Mouse (Mus musculus) midbrain, embryonic 10.5 days (tissue): Measurements from ENCODE around the gene Grm4. TPM values are rescaled to one million over a fixed set of nuclear protein-coding genes. Genes with fewer than 3 reads are reported as not detected.

Experiments
- DNase-seq: peaks from one replicate; pipeline ENCODE4 v3.0.0-alpha.2; 2017; ENCODE audit warnings: low spot score
- H3K27ac ChIP-seq: fragments of 300-500 bp; sonication (generic); replicated peaks from 2 replicates; pipeline ENCODE4 v1.5.1; 2016; ENCODE audit warnings: mild to moderate bottlenecking
- H3K27me3 ChIP-seq: fragments of 300-500 bp; sonication (generic); 2 replicates; pipeline ENCODE4 v1.6.1; 2016; ENCODE audit warnings: low read depth, mild to moderate bottlenecking; ENCODE audit not compliant: poor library complexity, severe bottlenecking
- H3K36me3 ChIP-seq: fragments of 300-500 bp; sonication (generic); 2 replicates; pipeline ENCODE4 v1.6.1; 2016; ENCODE audit warnings: mild to moderate bottlenecking, moderate library complexity
- H3K4me1 ChIP-seq: fragments of 300-500 bp; sonication (generic); 2 replicates; pipeline ENCODE4 v1.6.1; 2016
- H3K4me3 ChIP-seq: fragments of 300-500 bp; sonication (generic); 2 replicates; pipeline ENCODE4 v1.5.1; 2016; ENCODE audit warnings: mild to moderate bottlenecking, moderate library complexity
- H3K9me3 ChIP-seq: fragments of 300-500 bp; sonication (generic); replicated peaks from 2 replicates; pipeline ENCODE4 v1.6.1; 2016; ENCODE audit warnings: mild to moderate bottlenecking
- WGBS: fragments of 180-500 bp; shearing (Covaris S2); methylation state at CpG from one replicate; pipeline ENCODE4 v1.1.7; 2016; 5-methylcytosine and 5-hydroxymethylcytosine counted together
- polyA plus RNA-seq: library from polyadenylated mRNA; unstranded; fragments of >200 nt; fragmentation: Nextera tagmentation; extraction: Ambion mirVana; gene quantifications from 2 replicates; pipeline ENCODE4 v1.2.1, GENCODE M21; 2016

Grm4 gene
- polyA plus RNA-seq, 1 experiment from 2014 or later: 2.8 TPM

DNA sequence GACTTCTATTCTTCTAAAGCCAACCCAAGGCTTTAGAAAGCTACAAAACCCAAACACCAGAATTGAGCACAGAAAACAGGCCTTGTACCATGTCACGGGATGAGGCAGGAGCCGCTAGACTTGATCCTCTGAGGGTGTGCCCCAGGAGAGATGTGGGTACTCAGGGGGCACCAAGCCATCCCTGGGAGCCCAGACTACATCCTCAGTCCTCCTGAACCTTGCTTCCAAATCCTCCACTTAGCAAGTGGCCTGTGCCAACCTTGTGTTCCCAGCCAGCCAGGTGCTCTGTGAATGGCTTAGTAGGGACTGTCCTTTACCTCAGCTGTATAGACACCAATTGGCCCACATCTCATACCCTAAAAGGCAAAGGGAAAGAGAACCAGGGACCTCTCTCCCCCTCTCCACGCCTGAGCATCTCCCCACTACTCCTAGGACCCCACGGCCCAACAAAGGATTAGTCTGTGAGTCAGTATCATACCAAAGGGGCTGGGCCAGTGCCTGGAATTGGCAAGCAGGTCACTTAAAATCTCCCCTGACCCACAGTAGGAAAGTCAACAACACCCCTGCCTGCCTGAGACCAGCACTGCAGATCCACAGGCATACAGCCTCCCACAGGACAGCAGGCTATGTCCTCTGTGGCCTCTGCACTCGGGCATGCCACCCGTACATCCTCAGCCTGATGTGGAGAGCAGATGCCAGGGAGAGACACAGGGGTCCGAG is 14.2 kb downstream of the Grm4 start:
- Histone ChIP-seq H3K9me3 (no peaks in the 10 kb centered on the region), H3K4me1 (peaks cover 100% of the 10 kb centered on the region), H3K27me3 (peaks cover 84% of the 10 kb centered on the region), H3K36me3 (no peaks in the 10 kb centered on the region), H3K27ac (peak overlapping the region; percentile 95), H3K4me3 (no peak overlapping the region)
- DNase-seq: no peak
- 80% methylated on average over 7 of the region's 7 CpGs for WGBS

DNA sequence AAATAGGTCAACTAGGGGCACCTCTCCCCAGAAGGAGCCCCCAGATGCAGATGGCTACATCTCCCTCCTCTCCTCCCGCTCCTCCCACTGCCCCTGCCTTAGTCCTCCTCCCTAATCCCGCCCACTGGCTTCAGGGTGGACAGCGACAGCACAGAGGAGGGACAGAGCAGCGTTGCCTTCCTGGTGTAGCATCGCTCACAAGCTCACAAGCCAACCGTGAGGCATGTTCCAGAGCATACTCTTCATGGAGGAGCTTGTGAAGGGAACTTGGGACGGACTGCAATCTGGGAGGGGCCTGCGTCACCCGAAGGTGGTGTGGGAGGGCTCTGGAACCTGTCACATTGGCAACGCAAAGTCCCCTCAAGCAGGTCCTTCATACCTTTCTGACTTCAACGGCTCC is 14.8 kb downstream of the Grm4 start:
- whole genome bisulfite sequencing: 43% methylated on average over 11 of the region's 11 CpGs
- Histone ChIP-seq H3K4me1 (peaks cover 100% of the 10 kb centered on the region), H3K9me3 (no peaks in the 10 kb centered on the region), H3K27ac (peak overlapping the region; percentile 95), H3K4me3 (no peak overlapping the region), H3K36me3 (no peaks in the 10 kb centered on the region), H3K27me3 (peaks cover 77% of the 10 kb centered on the region)
- DNase-seq: no peak

DNA sequence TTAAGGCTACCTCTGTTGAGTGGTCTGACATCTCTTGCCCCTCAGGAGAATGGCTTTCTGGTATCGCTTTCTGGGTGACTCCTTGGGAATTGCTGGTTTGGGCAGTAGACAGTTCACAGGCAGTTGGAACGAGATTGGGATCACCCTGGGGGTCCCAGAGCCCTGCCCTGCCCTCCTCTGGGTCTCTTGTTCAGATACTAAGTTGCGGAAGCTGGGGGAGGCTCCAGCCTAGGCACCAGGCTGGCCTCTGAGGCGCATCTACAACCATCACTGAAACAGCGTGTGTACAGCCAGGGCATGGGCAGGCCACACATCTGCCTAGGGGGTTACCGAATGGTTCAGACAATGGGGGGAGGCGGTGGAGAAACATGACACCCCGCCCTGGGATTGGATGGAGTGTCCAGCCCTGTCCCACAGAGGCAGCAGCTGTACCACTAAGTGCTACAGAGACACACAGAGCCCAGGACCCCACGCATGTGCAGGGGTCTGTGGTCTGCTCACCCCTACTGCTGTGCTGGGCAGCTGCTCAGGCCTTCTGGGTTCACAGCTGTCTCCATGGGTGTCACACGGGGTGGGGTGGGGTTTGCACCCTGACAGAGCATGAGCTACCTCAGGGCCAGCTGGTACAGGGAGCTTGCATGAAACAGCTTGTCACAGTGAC is 15.9 kb downstream of the Grm4 start:
- 14% methylated on average over 10 of the region's 10 CpGs for WGBS

DNA sequence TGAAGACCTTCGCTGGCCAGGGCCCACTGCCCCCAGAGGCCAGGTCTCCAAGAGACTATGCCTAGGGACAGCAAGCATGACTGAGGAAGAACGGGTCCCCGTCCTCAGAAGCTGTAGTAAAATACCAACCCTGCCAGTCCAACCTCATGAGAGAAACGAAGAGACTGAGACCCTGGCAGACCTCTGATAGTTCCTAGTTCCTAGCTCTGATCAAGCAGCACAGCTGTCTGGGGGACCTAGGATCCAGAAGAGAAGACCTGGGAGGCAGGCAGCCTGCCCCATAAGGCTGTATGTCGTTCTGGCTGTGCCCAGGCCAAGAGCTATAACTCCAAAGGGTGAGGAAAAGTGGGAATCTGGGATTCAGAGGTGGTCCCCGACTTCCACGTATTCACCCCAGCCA is 17.3 kb downstream of the Grm4 start:
- H3K9me3 ChIP-seq: no peaks in the 10 kb centered on the region

More for the DNA sequence above, 15.9 kb downstream of the Grm4 start:
- H3K4me1 ChIP-seq: peaks cover 100% of the 10 kb centered on the region
- peak overlapping the region; percentile 95 for H3K27ac ChIP-seq
- peak; percentile 83 for DNase-seq
- H3K36me3 ChIP-seq: no peaks in the 10 kb centered on the region
- H3K4me3 ChIP-seq: peak overlapping the region; percentile 27
- H3K9me3 ChIP-seq: no peaks in the 10 kb centered on the region
- peaks cover 67% of the 10 kb centered on the region for H3K27me3 ChIP-seq

DNA sequence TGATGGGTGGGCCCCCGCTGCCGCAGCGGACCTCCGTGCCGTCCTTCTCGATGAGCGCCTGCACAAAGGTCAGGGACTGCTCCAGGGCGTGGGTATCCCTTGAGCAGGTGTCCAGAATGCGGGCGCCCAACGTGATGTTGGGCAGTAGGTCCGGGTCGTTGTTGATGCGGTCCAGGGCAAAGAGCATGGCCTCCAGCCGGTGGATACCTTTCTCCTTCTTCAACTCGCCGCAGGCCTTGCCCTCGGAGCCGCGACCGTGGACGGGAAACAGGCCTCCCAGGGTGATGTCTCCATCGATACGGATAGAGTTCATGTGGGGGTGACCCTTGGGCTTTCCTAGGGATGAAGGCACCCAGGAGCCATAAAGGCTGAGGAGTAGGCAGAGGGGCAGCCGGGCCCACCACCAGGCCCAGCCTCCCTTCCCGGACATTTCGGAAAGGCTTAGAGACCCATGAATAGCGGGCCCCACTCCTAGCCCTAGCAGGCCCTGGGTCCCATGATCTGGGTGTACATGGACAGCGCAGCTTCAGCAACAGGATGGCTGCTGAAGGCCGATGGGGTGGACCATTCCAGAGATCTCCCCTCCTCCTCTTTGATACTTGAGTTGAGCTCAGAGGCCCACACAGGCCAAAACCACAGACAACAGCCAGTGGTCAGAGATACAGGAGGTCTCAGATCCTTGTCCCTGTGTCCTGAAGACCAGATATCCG is 18.3 kb downstream of the Grm4 start:
- Histone ChIP-seq H3K27me3 (peaks cover 42% of the 10 kb centered on the region), H3K4me1 (peaks cover 100% of the 10 kb centered on the region), H3K36me3 (no peaks in the 10 kb centered on the region), H3K9me3 (no peaks in the 10 kb centered on the region), H3K4me3 (peak overlapping the region; percentile 32), H3K27ac (peak overlapping the region; percentile 95)
- 54% methylated on average over 31 of the region's 31 CpGs for WGBS
- DNase-seq: no peak

More for the DNA sequence above, 17.3 kb downstream of the Grm4 start:
- Histone ChIP-seq H3K27ac (peak overlapping the region; percentile 95), H3K4me3 (no peak overlapping the region), H3K36me3 (no peaks in the 10 kb centered on the region), H3K27me3 (peaks cover 52% of the 10 kb centered on the region), H3K4me1 (peaks cover 100% of the 10 kb centered on the region)
- no peak for DNase-seq
- WGBS: 75% methylated on average over 7 of the region's 7 CpGs

DNA sequence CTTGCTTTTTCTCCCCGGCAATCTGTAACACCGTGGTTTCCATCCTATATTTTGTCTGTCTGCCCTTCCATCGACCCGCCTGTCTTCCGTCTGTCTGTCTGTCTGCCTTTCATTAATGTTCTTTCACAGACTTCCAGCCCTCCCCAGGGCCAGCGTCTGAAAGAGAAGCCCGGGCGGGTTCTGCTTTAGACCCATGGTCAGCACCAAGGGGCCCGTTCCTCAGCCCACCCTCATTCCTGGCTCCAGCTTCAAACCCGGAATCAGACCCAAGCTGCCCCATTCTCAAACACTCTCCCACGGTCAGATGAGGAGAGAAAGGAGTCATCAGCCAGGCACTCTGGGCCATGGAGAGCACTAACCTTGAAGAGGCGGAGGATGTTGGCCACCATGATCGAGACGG is 18.9 kb downstream of the Grm4 start:
- 19% methylated on average over 14 of the region's 14 CpGs for WGBS
- Histone ChIP-seq H3K4me3 (peak overlapping the region; percentile 32), H3K27ac (peak overlapping the region; percentile 95), H3K27me3 (peaks cover 36% of the 10 kb centered on the region), H3K36me3 (no peaks in the 10 kb centered on the region), H3K4me1 (peaks cover 94% of the 10 kb centered on the region), H3K9me3 (no peaks in the 10 kb centered on the region)
- DNase-seq: no peak

DNA sequence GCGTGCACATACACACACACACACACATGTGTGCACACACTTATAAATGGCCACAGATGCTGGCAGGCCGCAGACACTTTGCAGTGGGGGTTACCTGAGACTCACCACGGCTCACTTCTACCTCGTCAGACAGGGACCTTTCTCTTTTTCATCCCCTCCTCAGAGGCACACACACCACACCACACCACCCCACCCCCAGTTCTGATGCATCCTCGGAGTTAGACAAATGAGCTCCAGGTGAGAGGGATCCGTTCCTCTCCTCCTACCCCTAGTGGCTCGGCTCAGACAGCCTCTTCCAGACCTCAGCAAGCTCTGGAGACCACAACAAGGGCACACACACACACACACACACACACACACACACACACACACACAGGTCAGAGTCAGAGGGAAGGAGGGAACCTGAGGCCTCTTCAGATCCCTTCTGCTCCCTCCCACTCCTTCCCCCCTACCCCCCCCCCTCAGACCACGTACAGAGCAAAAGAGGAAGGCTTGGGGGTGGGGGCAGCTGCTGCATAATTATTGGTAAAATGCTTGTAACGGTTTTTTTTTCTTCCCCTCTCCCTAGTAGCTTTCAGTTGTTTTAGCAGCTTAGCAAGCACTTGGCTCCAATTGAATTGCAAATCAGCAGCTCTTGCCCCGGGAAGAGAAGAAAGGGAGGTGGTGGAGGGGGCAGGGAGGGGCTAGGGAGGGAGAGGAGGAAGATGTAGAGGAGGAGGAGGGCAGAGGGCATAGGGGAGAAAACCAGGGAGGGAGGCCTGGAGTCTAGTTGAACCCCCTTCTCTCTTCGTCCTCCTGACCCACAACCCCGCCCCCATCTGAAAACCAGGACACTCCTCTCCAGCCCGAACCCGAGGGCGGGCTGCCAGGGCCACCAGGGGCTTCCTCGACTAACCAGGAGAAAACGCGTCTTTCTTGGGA is 19.6 kb downstream of the Grm4 start:
- 4% methylated on average over 18 of the region's 18 CpGs for WGBS
- peaks cover 87% of the 10 kb centered on the region for H3K4me1 ChIP-seq
- peak; percentile 89 for DNase-seq
- no peaks in the 10 kb centered on the region for H3K36me3 ChIP-seq
- H3K9me3 ChIP-seq: no peaks in the 10 kb centered on the region
- H3K4me3 ChIP-seq: peak overlapping the region; percentile 32
- peaks cover 31% of the 10 kb centered on the region for H3K27me3 ChIP-seq
- H3K27ac ChIP-seq: peak overlapping the region; percentile 95

DNA sequence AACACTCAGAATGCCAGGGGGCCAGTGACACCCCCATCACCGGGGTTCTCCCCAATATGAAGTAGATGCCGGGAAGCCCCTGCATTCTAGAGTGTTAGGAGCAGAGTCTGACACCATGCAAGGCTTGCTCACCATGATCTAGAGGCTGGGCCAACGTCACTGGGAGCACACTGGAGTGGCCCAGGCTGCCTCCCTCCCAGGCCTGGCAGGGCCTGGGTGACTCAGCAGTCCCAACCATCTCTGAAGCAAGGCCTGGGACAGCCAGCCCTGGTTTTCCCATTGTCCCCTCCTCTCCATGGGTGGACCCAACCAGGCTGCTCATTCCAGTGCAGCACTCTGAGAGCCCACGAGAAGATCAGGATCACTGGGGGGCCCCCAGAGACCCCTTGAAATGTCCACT is 20.4 kb downstream of the Grm4 start:
- no peaks in the 10 kb centered on the region for H3K36me3 ChIP-seq
- peaks cover 25% of the 10 kb centered on the region for H3K27me3 ChIP-seq
- H3K4me1 ChIP-seq: peaks cover 80% of the 10 kb centered on the region
- DNase-seq: no peak
- peak overlapping the region; percentile 95 for H3K27ac ChIP-seq
- no peaks in the 10 kb centered on the region for H3K9me3 ChIP-seq
- peak overlapping the region; percentile 32 for H3K4me3 ChIP-seq
- WGBS: 36% methylated on average over 4 of the region's 4 CpGs

DNA sequence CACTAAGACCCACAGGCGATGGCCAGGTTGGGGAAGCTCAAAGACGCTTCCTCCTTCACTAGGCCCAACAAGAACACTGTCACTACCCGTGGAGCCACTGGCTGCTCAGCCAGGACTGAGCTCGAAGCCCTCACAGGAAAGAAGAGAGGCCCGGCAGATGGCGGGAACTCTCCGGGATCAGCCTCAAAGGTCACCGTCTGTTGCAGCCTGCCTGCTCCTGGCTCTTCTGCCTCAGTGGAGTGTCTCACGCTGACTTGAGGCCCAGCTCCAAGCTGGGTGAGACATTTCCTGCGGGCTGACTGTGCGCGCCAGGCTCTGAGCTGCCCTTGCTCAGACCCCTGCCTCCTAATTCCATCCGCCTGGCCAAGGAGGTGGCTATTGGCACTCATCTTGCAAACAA is 22.1 kb downstream of the Grm4 start:
- no peak for DNase-seq
- Histone ChIP-seq H3K36me3 (no peaks in the 10 kb centered on the region), H3K4me1 (peaks cover 77% of the 10 kb centered on the region), H3K4me3 (no peak overlapping the region), H3K9me3 (no peaks in the 10 kb centered on the region), H3K27ac (peak overlapping the region; percentile 95), H3K27me3 (peaks cover 17% of the 10 kb centered on the region)
- 80% methylated on average over 13 of the region's 13 CpGs for WGBS

DNA sequence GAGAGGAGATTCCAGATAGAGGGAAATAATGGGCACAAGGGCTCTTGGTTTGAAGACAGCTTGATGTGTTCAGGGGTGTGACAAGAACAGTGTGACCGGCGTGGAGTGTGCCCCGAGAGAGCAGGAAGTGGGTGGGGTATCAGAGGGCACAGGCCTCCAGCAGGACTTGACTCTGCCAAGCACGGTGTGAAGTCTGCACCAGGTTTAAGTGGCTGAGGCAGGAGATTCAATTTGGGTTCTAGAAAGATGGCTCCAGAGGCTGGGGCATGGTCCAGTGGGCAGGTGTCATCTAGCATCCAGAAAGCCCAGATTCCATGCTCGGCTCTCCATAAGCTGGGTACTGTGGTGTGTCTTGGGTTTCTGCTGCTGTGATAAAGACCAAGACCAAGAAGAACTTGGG is 23.4 kb downstream of the Grm4 start:
- 87% methylated on average over 5 of the region's 5 CpGs for WGBS
- H3K27ac ChIP-seq: peak overlapping the region; percentile 95
- peaks cover 71% of the 10 kb centered on the region for H3K4me1 ChIP-seq

DNA sequence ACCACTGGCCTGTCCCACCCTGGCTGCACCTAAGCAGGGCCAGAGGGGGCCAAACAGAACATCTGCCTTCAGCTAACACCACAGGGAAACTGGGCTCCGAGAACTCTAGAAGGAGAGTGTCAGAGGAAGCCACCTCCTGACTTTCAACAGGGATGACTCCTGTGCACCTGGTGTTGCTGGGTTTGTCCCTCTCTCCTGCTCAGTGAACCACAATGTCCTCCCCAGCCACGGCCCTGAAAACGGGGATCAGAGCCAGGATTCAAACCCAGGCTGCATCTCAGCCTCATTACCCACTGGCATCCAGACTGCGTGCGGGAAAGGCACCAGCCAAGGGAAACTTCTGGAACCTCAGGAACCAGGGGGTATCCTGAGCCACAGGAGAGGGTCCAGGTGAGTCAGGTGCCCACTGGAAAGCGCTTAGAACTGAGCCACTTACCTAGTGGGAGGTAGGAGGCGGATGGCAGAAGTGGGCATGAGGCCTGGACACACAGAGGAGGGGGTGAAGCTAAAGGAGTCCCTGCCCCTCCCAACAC is 26.1 kb downstream of the Grm4 start:
- H3K27ac ChIP-seq: peak overlapping the region; percentile 50; the same call in 1 of the 2 replicates
- no peak overlapping the region for H3K4me3 ChIP-seq
- H3K9me3 ChIP-seq: no peaks in the 10 kb centered on the region
- H3K27me3 ChIP-seq: no peaks in the 10 kb centered on the region; the same call in 1 of the 2 replicates
- DNase-seq: no peak
- H3K4me1 ChIP-seq: peaks cover 43% of the 10 kb centered on the region
- no peaks in the 10 kb centered on the region for H3K36me3 ChIP-seq
- WGBS: 84% methylated on average over 7 of the region's 7 CpGs

More for the DNA sequence above, 23.4 kb downstream of the Grm4 start:
- H3K4me3 ChIP-seq: no peak overlapping the region
- H3K9me3 ChIP-seq: no peaks in the 10 kb centered on the region
- H3K27me3 ChIP-seq: peaks cover 4% of the 10 kb centered on the region; the same call in 1 of the 2 replicates
- no peaks in the 10 kb centered on the region for H3K36me3 ChIP-seq
- no peak for DNase-seq

DNA sequence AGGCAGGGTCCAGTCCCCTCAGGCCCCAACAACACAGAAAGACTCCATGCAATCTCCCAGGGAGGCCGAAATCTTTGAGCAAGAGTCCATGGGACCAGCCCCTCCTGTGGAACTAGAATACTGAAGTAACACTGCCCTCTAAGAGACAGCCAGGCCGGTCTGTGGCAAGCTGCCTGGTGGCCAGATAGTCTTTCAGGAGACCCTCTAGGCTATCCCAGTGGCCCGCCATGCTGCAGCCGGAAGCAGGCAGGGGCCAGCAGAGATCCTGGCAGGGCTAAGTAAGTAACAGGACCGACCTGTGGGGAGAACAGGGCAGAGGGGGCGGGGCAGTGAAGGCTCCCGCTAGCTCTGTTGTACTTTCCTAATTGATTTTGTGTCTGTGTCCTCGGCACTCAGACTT is 27.2 kb downstream of the Grm4 start:
- no peaks in the 10 kb centered on the region; the same call in 1 of the 2 replicates for H3K27me3 ChIP-seq
- H3K36me3 ChIP-seq: no peaks in the 10 kb centered on the region
- no peaks in the 10 kb centered on the region for H3K9me3 ChIP-seq
- no peak for DNase-seq
- peaks cover 39% of the 10 kb centered on the region for H3K4me1 ChIP-seq
- no peak overlapping the region for H3K4me3 ChIP-seq
- WGBS: 45% methylated on average over 8 of the region's 8 CpGs
- peak overlapping the region; percentile 69 for H3K27ac ChIP-seq
